ENCODE assay signal across 8 mouse cellular contexts in the genomic region with DNA sequence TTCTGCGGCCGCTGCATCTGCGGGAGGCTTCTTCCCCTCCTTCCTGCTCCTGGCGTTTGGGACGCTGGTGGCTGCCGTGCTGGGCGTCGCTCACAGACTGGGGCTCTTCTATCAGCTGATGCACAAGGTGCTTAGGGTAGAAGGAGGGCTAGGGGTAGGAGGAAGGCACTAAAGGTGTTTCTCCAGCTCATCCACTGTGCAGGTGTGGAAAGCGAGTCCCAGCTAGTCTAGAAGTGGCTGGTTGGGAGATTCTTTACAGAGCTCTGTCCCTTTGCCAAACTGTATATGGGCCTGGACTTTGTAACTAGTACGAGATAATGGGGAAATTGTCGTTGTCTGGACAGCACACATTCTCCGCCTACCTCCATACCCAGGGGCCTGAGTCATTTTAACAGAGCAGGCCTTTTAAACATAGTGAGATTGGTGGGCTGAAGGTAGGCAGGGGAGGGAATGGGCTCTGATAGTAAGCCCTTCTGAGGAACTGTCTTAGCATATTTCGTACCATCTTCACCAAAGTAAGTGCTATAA. TPM values are rescaled to one million over a fixed set of nuclear protein-coding genes. Genes with fewer than 3 reads are reported as not detected.
DNase-seq lines count a peak whose midpoint lies in the region; ATAC-seq and TF ChIP-seq lines count a peak whose summit lies in the region.

No protein-coding gene starts in this region.

- ATAC-seq in intestine, postnatal 0 days, result peak; percentile 67
- ATAC-seq in neural tube, embryonic 12.5 days (ENCODE audit: low FRiP score, low read depth), result peak; percentile 51

- H3K9me3 ChIP-seq in embryonic facial prominence, embryonic 10.5 days, result no peaks in the 10 kb centered on the region
- H3K9me3 ChIP-seq in intestine, postnatal 0 days (ENCODE audit: control insufficient read depth), result no peaks in the 10 kb centered on the region
- H3K9me3 ChIP-seq in neural tube, embryonic 12.5 days, result no peaks in the 10 kb centered on the region

- H3K4me2 ChIP-seq in intestine, postnatal 0 days (replicated peaks; ENCODE audit: low read depth), result peak overlapping the region; percentile 86
- peak overlapping the region; percentile 79 for H3K4me2 ChIP-seq in neural tube, embryonic 12.5 days (replicated peaks)

- peak overlapping the region; percentile 98 for H3K27ac ChIP-seq in left cerebral cortex, adult 2 months
- peak overlapping the region; percentile 92 for H3K27ac ChIP-seq in embryonic facial prominence, embryonic 10.5 days (replicated peaks)
- H3K27ac ChIP-seq in intestine, postnatal 0 days (ENCODE audit: low read depth, low read length), result peak overlapping the region; percentile 97
- H3K27ac ChIP-seq in neural tube, embryonic 12.5 days, result 0 out of 2 replicates have a peak overlapping the region, but pooled peaks have one; percentile 18

- peak overlapping the region; percentile 85 for H3K9ac ChIP-seq in intestine, postnatal 0 days (ENCODE audit: low read depth, low read length)
- H3K9ac ChIP-seq in neural tube, embryonic 12.5 days, result peak overlapping the region; percentile 68

- DNase-seq in left cerebral cortex, adult 2 months (ENCODE audit: extremely low spot score in 1 of 2, low spot score in 2 of 2), result no peak
- DNase-seq in left cerebral cortex, postnatal 14 days (ENCODE audit: low spot score in 2 of 2), result no peak
- no peak for DNase-seq in embryonic facial prominence, embryonic 10.5 days (ENCODE audit: low spot score)
- DNase-seq in gastrocnemius, adult 8-10 months (ENCODE audit: low spot score in 2 of 2), result no peak
- DNase-seq in layer of hippocampus, adult 8-10 months (ENCODE audit: low spot score in 2 of 2), result no peak
- no peak for DNase-seq in kidney, postnatal 10 days

- intact Hi-C loops in left cerebral cortex, adult 2 months (cut with DNase I), result no loop called here
- intact Hi-C loops in left cerebral cortex, postnatal 14 days (cut with DNase I), result no loop called here

- peak overlapping the region; percentile 84 for H3K4me3 ChIP-seq in left cerebral cortex, adult 2 months
- H3K4me3 ChIP-seq in embryonic facial prominence, embryonic 10.5 days, result peak overlapping the region; percentile 78
- H3K4me3 ChIP-seq in intestine, postnatal 0 days (ENCODE audit: low read depth, low read length), result peak overlapping the region; percentile 65
- peak overlapping the region; percentile 61 for H3K4me3 ChIP-seq in neural tube, embryonic 12.5 days

- WGBS in embryonic facial prominence, embryonic 10.5 days, result 14% methylated on average over 13 of the region's 13 CpGs
- 6% methylated on average over 13 of the region's 13 CpGs for WGBS in intestine, postnatal 0 days
- WGBS in neural tube, embryonic 12.5 days, result 16% methylated on average over 13 of the region's 13 CpGs

- peaks cover 14% of the 10 kb centered on the region for H3K4me1 ChIP-seq in embryonic facial prominence, embryonic 10.5 days
- H3K4me1 ChIP-seq in intestine, postnatal 0 days (replicated peaks; ENCODE audit: control insufficient read depth, insufficient read depth, low read length), result no peaks in the 10 kb centered on the region
- peaks cover 5% of the 10 kb centered on the region; the same call in 1 of the 2 replicates for H3K4me1 ChIP-seq in neural tube, embryonic 12.5 days

- H3K36me3 ChIP-seq in embryonic facial prominence, embryonic 10.5 days (replicated peaks), result peaks cover 35% of the 10 kb centered on the region
- H3K36me3 ChIP-seq in intestine, postnatal 0 days (ENCODE audit: control insufficient read depth, insufficient read depth), result peaks cover 38% of the 10 kb centered on the region
- H3K36me3 ChIP-seq in neural tube, embryonic 12.5 days, result peaks cover 24% of the 10 kb centered on the region

- TF ChIP-seq CTCF in left cerebral cortex, adult 2 months (IDR thresholded peaks at IDR 0.05), result no peak
- TF ChIP-seq CTCF in intestine, postnatal 0 days (IDR thresholded peaks at IDR 0.05; ENCODE audit: low read depth), result no peak

- H3K27me3 ChIP-seq in embryonic facial prominence, embryonic 10.5 days (replicated peaks; ENCODE audit: low read depth, poor library complexity, severe bottlenecking), result no peaks in the 10 kb centered on the region
- H3K27me3 ChIP-seq in intestine, postnatal 0 days (replicated peaks; ENCODE audit: control insufficient read depth, insufficient read depth, low read length), result no peaks in the 10 kb centered on the region
- H3K27me3 ChIP-seq in neural tube, embryonic 12.5 days (replicated peaks), result no peaks in the 10 kb centered on the region

RNA-seq across cellular contexts. Expression of a gene that starts 1.0 kb away (rescaled TPM):
- 10 to 100 TPM; 29.4 to 30.6 TPM for total RNA-seq in left cerebral cortex, adult 2 months (2021)
- total RNA-seq in left cerebral cortex, postnatal 14 days (2021), result 10 to 100 TPM; 18.2 to 27.4 TPM
- polyA plus RNA-seq in embryonic facial prominence, embryonic 10.5 days (2016; fragmentation: Nextera tagmentation; extraction: Ambion mirVana), result 36.0 and 40.7 TPM in 2 replicates
- 92.8 and 96.8 TPM in 2 replicates for polyA plus RNA-seq in intestine, postnatal 0 days (2015; fragmentation: Nextera tagmentation; extraction: Ambion mirVana)
- 47.1 and 51.8 TPM in 2 replicates for polyA plus RNA-seq in neural tube, embryonic 12.5 days (2016; fragmentation: Nextera tagmentation; extraction: Ambion mirVana)
- 10 to 100 TPM in 3 of 4 experiments, 1 to 10 TPM in 1; 8.9 to 14.2 (median 10.5) TPM for total RNA-seq in gastrocnemius, adult 8-10 months (2022)
- 10 to 100 TPM; 21.3 to 41.5 (median 31.6) TPM for total RNA-seq in layer of hippocampus, adult 8-10 months (2022)

RNA-seq across cellular contexts. Expression of a gene that starts 16.6 kb away (rescaled TPM):
- total RNA-seq in left cerebral cortex, adult 2 months (2021), result 1 to 10 TPM; 6.7 to 7.4 TPM
- 1 to 10 TPM; 3.6 to 5.1 TPM for total RNA-seq in left cerebral cortex, postnatal 14 days (2021)
- polyA plus RNA-seq in embryonic facial prominence, embryonic 10.5 days (2016; fragmentation: Nextera tagmentation; extraction: Ambion mirVana), result 19.1 and 19.3 TPM in 2 replicates
- polyA plus RNA-seq in intestine, postnatal 0 days (2015; fragmentation: Nextera tagmentation; extraction: Ambion mirVana), result 6.2 and 6.5 TPM in 2 replicates
- polyA plus RNA-seq in neural tube, embryonic 12.5 days (2016; fragmentation: Nextera tagmentation; extraction: Ambion mirVana), result 7.8 and 7.9 TPM in 2 replicates
- 1 to 10 TPM; 2.2 to 3.6 (median 2.6) TPM for total RNA-seq in gastrocnemius, adult 8-10 months (2022)
- 1 to 10 TPM; 6.7 to 9.4 (median 8.4) TPM for total RNA-seq in layer of hippocampus, adult 8-10 months (2022)

RNA-seq across cellular contexts. Expression of a gene that starts 42.7 kb away (rescaled TPM):
- not detected for total RNA-seq in left cerebral cortex, adult 2 months (2021)
- not detected for total RNA-seq in left cerebral cortex, postnatal 14 days (2021)
- polyA plus RNA-seq in embryonic facial prominence, embryonic 10.5 days (2016; fragmentation: Nextera tagmentation; extraction: Ambion mirVana), result not detected in 2 replicates
- not detected in 2 replicates for polyA plus RNA-seq in intestine, postnatal 0 days (2015; fragmentation: Nextera tagmentation; extraction: Ambion mirVana)
- polyA plus RNA-seq in neural tube, embryonic 12.5 days (2016; fragmentation: Nextera tagmentation; extraction: Ambion mirVana), result not detected in 2 replicates
- total RNA-seq in gastrocnemius, adult 8-10 months (2022), result not detected
- total RNA-seq in layer of hippocampus, adult 8-10 months (2022), result not detected

RNA-seq across cellular contexts. Expression of a gene that starts 57.9 kb away (rescaled TPM):
- not detected for total RNA-seq in left cerebral cortex, adult 2 months (2021)
- not detected for total RNA-seq in left cerebral cortex, postnatal 14 days (2021)
- polyA plus RNA-seq in embryonic facial prominence, embryonic 10.5 days (2016; fragmentation: Nextera tagmentation; extraction: Ambion mirVana), result not detected in 2 replicates
- polyA plus RNA-seq in intestine, postnatal 0 days (2015; fragmentation: Nextera tagmentation; extraction: Ambion mirVana), result not detected in 2 replicates
- polyA plus RNA-seq in neural tube, embryonic 12.5 days (2016; fragmentation: Nextera tagmentation; extraction: Ambion mirVana), result not detected in 2 replicates
- total RNA-seq in gastrocnemius, adult 8-10 months (2022), result not detected
- total RNA-seq in layer of hippocampus, adult 8-10 months (2022), result not detected

Comparison
In these comparisons a context has a peak if more than half of its experiments do, and no peak if none do; other contexts are left out.
1. H3K27ac ChIP-seq: peak in every context shown above with its lines; median percentile 98 in left cerebral cortex, adult 2 months; 97 in intestine, postnatal 0 days; 92 in embryonic facial prominence, embryonic 10.5 days; 18 in neural tube, embryonic 12.5 days.